In the genomic region with DNA sequence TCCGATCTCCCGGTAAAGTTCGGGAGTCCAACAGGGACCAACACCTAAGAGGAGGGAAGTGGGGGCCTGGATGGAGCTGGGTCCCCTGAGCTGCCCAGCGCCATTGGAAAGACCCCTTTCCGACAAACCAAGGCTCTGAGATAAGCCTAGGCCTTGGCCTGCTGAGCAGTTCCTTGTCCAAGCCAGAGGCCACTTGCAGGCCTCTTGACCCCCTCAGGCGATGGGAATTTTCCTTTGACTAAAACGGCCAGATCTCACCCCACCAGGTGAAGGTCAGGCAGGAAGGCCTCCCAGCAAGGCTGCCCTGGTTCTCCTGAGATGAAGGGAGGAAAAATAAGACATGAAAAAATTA, we compare ENCODE assay signal across 8 mouse cellular contexts. TPM values are rescaled to one million over a fixed set of nuclear protein-coding genes. Genes with fewer than 3 reads are reported as not detected.
DNase-seq lines count a peak whose midpoint lies in the region; ATAC-seq lines count a peak whose summit lies in the region.

No protein-coding gene starts in this region.

- H3K9me3 ChIP-seq in forebrain, embryonic 14.5 days (replicated peaks; ENCODE audit: control insufficient read depth, low read length): no peaks in the 10 kb centered on the region
- H3K9me3 ChIP-seq in liver, embryonic 12.5 days (replicated peaks): no peaks in the 10 kb centered on the region

- no peak for ATAC-seq in forebrain, embryonic 14.5 days
- no peak for ATAC-seq in liver, embryonic 12.5 days

- H3K9ac ChIP-seq in forebrain, embryonic 14.5 days (ENCODE audit: low read length): peak overlapping the region; percentile 100
- H3K9ac ChIP-seq in liver, embryonic 12.5 days: peak overlapping the region; percentile 66

- DNase-seq in cerebellum, adult 9-10 months: peak; percentile 58
- DNase-seq in cerebellum, postnatal 14 days: no peak
- DNase-seq in 416B (ENCODE audit: low read depth): peak; percentile 57
- DNase-seq in forebrain, embryonic 14.5 days (ENCODE audit: low spot score): peak; percentile 33
- DNase-seq in gastrocnemius, postnatal 10 days: no peak
- no peak for DNase-seq in right cerebral cortex, postnatal 10 days (ENCODE audit: low spot score in 2 of 2)
- DNase-seq in cerebellum, adult 11-12 months: no peak

- WGBS in forebrain, embryonic 14.5 days: 2% methylated on average over 7 of the region's 7 CpGs
- WGBS in liver, embryonic 12.5 days (ENCODE audit: insufficient replicate concordance): 2% methylated on average over 7 of the region's 7 CpGs

- peak overlapping the region; percentile 84 for H3K4me3 ChIP-seq in forebrain, embryonic 14.5 days (ENCODE audit: low read depth, low read length)
- H3K4me3 ChIP-seq in liver, embryonic 12.5 days: peak overlapping the region; percentile 61

- H3K27me3 ChIP-seq in forebrain, embryonic 14.5 days (replicated peaks; ENCODE audit: control insufficient read depth, insufficient read depth, low read length): no peaks in the 10 kb centered on the region
- H3K27me3 ChIP-seq in liver, embryonic 12.5 days (replicated peaks): peaks cover 74% of the 10 kb centered on the region

- peak overlapping the region; percentile 98 for H3K27ac ChIP-seq in forebrain, embryonic 14.5 days (ENCODE audit: low read depth, low read length)
- peak overlapping the region; percentile 72 for H3K27ac ChIP-seq in liver, embryonic 12.5 days

- no peaks in the 10 kb centered on the region for H3K36me3 ChIP-seq in forebrain, embryonic 14.5 days (ENCODE audit: control insufficient read depth, insufficient read depth, low read length)
- H3K36me3 ChIP-seq in liver, embryonic 12.5 days: no peaks in the 10 kb centered on the region

- H3K4me2 ChIP-seq in forebrain, embryonic 14.5 days (ENCODE audit: low read length): peak overlapping the region; percentile 92
- H3K4me2 ChIP-seq in liver, embryonic 12.5 days: peak overlapping the region; percentile 76

- H3K4me1 ChIP-seq in forebrain, embryonic 14.5 days (ENCODE audit: control insufficient read depth, insufficient read depth, low read length): peaks cover 35% of the 10 kb centered on the region
- peaks cover 14% of the 10 kb centered on the region; the same call in 1 of the 2 replicates for H3K4me1 ChIP-seq in liver, embryonic 12.5 days

RNA-seq across cellular contexts. Expression of gene Nuak1, which starts 1.0 kb away (rescaled TPM):
- polyA plus RNA-seq in forebrain, embryonic 14.5 days (2014; fragmentation: Nextera tagmentation; extraction: Ambion mirVana): 12.6 and 12.9 TPM in 2 replicates
- polyA plus RNA-seq in liver, embryonic 12.5 days (2016; fragmentation: Nextera tagmentation; extraction: Ambion mirVana): 0.25 and 0.31 TPM in 2 replicates
- total RNA-seq in gastrocnemius, postnatal 10 days (2021): 10 to 100 TPM; 12.5 to 17.6 TPM

Comparison
In these comparisons a context has a peak if more than half of its experiments do, and no peak if none do; other contexts are left out.
1. DNase-seq: peak in cerebellum, adult 9-10 months (single experiment), 416B (single experiment) and forebrain, embryonic 14.5 days (single experiment); none in cerebellum, postnatal 14 days (0 of 2), gastrocnemius, postnatal 10 days (single experiment), right cerebral cortex, postnatal 10 days (0 of 2) and cerebellum, adult 11-12 months (single experiment).
2. RNA of gene Nuak1, which starts 1.0 kb away (polyA plus RNA-seq): 12.6 to 12.9 TPM in forebrain, embryonic 14.5 days; 0.25 to 0.31 TPM in liver, embryonic 12.5 days; every median in the first group is over 10 times any median in the second.